Mouse (Mus musculus): ENCODE data around the gene Fhit.

DNA sequence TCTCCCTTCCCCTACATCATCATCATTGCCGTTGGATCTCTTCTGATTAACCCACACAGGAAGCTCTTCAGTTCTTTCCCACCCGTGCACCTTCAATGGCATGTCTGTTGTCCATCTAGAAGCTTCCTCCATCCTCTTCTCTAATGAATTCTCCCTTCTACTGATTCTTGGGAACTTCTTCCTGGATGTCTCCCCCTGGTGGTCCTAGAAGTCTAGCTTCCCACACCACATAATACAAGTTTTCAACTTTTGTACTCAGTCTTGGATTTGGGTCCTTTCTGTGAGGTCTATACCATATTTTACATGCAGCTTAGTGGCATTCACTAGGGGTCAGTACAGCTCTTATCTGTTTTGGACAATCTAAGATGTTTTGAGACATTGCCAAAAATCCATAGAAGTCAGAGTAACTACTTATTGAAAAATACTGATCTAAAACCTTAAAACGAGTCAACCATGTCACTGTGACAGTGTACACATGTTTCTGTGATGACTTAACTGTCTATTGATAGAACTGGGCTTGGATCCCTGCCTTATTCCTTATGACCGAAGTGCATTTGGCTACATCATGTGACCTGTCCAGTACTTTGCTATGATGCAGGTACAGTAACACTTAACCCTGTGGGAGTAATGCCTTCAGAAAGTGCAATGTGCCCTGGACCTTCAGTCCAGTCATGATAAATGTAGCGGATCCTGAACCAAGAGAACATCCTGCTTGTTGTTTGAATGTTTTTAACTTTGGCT lies 1141.3 kb downstream of the Fhit start:
- TF ChIP-seq CTCF (IDR thresholded peaks at IDR 0.05; ENCODE audit: borderline replicate concordance, extremely low read depth, insufficient read depth, insufficient read length) (no peak), POLR2A (IDR thresholded peaks at IDR 0.05; ENCODE audit: borderline replicate concordance, extremely low read depth, insufficient read depth, insufficient read length, poor library complexity, severe bottlenecking) (no peak)
